Mouse (Mus musculus): ENCODE measurements around the gene Ddx23.

The Ddx23 gene

DNA sequence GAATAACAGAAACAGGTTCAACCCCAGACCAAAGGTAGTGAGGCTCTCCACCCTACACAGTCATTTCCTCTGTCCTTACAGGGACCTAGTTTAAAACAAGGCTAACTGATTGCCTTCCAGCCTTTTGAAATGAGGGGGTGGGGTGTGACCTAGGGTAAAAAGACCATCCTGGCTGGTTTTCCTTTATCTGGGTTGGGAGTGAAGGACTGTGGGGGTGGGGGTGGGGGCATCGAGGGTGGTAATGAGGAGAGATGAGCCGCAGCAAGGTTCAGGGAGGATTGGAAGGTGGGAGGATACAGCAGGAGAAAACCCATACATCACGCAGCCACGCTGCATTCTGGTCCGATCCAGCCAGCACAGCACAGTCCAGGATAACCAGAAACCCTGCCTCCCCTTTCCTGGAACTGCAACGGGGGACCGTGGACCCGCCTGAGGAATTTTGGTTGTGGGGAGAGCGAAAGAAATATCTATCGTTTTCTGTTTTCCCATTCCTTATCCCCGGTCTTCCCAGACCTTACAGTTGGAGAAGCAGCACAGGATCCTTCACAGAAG, 12.4 kb upstream of the Ddx23 start:
- no peak for DNase-seq (ENCODE audit: low spot score in 2 of 2)

DNA sequence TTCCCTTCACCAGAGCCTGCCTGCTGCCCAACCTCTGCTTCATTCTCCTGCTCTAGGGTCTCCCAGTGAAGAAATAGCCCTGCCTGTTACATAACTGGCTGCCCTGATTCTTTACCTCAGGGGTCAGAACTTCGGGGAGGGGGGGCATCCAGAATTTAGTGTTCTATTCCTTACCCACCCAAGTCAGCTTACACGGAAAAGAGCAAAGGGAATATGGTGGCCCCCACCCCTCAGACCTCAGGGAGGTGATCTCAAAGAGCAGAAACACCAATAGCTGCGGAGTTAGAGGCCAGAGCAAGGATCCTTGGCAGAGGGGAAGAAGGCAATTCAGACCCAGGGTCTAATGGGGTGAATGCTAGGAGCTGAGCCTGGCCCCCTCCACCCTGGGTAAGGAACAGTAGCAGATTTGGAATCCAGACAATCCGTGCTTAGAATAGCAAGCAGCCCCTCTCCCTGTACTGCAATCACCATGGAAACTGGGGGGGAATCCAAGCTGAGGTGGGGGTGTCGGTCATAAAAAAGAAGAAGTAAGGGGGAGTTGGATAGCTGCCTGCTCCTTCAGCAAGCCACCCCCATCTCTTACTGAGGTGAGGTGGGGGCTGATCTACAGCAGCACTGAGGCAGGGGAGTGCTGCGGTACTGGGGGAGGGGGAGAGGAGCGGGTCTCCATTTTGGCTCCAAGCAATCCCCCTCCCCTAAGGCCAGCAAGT, 11.7 kb upstream of the Ddx23 start:
- DNase-seq (ENCODE audit: low spot score in 2 of 2): no peak

DNA sequence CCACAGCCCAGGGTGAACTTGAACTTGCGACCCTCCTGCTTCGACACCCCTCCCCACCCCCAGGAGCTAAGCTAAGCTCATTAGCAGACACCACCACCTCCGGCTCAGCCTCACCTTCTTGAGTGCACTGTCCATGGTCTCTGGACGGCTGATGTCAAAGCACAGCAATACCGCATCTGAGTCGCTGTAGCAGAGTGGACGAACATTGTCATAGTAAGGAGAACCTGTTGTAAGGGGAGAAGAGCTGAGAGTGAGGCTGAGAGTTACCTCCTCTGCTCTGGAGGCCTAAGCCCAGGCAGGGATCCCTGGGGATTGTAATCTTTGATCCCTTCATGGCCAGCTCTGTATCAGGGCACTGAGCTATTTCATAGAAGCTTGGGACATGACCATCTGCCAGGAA, 11.0 kb upstream of the Ddx23 start:
- no peak for DNase-seq (ENCODE audit: low spot score in 2 of 2)

DNA sequence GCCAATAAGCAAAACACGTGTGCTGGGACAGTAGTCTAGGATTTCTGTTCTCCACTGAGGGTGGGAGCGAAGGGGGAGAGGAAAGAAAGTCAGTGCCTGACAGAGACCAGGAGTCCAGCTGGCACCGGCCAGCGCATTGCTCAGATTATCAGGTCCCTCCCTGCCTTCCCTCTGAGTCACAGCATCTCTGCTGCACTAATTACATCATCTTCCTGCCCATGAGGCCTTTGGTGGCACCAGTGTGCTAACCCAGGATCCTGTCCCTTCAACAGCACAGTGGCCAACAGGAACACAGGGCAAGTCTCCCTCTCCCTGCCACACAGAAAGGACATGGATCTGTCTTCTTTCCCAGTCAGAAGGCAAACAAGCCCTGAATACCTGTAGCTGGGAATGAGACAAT, 9.9 kb upstream of the Ddx23 start:
- no peak for DNase-seq (ENCODE audit: low spot score in 2 of 2)

DNA sequence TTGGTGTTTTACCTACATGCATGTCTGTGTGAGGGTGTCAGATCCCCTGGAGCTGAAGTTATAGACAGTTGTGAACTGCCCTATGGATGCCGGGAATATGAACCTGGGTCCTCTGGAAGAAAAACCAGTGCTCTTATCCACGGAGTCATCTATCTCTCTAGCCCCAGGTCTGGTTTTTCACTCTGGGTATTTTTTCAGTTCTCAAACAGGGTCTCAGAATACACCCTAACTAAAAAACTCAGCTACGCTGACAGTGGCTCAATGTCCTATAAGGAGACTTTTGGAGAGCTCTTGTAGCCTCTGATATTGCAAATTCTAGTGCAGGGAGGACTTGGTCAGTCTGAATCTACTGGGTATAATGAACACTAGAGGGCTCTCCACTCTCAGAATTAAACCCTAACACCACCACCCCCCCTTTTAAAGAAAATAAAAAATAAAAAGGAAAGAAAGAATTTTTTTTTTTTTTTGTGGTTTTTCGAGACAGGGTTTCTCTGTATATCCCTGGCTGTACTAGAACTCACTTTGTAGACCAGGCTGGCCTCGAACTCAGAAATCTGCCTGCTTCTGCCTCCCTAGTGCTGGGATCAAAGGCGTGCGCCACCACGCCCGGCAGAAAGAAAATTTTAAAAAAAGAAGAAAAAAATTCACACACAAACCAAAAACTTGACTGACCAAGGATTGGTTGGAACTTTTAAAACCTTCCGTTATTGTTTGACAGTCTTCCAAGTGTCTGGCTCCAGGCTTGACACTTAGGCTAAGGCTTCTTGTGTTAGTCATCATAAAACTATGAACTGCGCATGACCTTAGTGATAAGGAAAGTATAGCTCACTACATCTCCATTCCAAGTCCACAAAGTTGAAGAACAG, 1.6 kb upstream of the Ddx23 start:
- DNase-seq (ENCODE audit: low spot score in 2 of 2): no peak

DNA sequence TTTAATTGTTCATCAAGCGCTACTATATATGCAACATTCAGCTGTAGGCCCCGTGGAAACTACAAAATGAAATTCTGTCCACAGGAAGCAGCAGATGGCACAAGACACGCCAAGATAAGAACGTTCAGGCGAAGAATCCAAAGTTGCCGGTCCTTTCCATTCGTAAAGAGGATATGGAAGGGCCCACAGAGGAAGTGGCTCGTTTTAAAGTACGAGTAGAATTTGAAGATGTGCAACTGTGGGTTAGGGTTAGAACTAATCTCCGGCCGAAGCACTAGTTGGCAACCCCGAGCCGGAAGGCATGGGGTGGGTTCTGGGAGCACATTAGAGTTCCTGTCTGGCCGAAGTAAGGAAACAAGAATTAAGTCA, 512 bp downstream of the Ddx23 start:
- DNase-seq (ENCODE audit: low spot score in 2 of 2): no peak

DNA sequence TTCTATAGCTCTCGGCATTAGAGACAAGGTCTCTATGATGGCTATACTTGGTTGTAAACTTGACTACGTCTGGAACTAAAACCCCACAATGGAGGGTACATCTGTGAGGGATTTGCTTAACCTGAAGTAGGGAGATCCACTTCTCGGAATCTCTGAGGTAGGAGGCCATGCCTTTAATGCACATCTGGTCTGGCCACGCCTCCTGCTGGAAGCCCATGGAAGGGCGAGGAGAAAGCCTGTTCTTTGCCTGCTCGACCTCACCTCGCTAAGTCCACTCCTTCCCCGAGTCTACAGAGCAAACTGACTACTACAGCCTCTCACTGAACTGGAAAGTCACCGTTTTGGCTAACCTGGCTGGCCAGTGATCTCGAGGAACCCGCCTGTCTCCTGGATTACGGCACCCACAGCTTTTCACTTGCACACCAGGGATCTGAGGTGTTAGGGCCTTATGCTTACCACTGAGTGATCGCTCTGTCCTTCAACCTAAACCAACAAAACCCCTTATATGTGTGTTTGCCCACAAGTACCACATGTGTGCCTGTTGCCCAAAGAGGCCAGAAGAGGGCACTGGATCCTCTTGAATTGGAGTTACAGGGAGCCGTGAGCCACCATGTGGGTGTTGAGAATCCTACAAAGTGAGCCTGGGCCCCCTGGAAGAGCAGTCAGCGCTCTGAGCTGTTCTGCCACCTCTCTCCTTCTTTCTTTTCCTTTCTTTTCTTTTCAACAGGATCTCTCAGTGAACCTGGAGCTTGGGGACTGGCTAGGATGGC, 5.5 kb downstream of the Ddx23 start:
- no peak for DNase-seq (ENCODE audit: low spot score in 2 of 2)

DNA sequence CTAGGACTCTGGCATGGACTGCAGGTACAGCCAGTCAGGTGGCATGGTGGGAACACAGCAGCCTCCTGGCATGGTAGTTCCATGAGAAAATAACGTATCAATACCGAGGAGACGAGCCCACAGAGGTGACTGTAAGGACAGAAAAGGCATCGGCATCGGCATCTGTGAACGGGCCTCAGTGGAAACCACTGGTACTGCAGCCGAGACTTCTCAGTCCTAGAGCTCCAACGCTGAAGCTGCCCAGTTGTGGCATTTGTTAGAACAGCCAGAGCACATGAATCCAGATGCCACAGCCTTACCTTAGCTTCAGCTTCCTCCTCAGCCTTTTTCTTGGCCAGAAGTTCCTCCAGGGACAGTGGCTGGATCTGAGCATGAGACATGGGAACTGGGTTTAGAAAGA, 10.5 kb downstream of the Ddx23 start:
- no peak for DNase-seq (ENCODE audit: low spot score in 2 of 2)

DNA sequence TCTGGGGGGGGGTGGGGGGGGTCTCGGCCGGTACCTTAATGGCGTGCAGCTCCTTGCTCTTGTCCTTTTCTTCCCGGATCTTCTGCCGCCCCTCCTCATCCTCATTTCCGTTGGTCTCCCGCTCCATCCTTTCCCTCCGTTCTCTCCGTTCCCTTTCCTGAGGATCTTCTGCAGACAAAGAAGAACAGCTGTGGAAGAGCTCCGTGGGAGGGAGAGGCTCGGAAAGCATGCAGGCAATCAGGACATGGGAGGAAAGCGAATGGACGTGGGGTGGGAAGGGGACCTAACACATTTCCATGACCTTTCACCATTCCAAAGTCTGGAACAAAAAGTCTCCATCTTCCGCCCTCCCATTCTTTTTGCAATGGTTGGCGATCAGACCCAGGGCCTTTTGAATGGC, 11.3 kb downstream of the Ddx23 start:
- DNase-seq (ENCODE audit: low spot score in 2 of 2): no peak

DNA sequence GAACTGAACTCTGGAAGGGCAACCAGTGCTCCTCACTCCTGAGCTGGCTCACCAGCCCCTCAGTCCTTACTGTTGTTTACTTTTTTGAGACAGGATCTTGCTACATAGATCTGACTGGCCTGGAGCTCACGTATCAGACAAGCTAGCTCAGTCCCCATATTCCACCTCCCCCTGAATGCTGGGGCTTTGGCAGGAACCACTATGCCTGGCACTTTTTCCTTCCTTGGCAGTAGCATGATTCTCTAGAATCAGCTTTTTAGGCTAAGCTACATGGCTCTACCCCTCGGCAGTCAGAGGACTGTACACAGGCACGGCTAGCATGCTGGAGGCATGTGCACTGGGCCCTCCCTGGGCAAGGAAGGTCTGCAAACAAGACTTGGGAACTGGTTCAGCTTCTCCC, 14.6 kb downstream of the Ddx23 start:
- no peak for DNase-seq (ENCODE audit: low spot score in 2 of 2)

DNA sequence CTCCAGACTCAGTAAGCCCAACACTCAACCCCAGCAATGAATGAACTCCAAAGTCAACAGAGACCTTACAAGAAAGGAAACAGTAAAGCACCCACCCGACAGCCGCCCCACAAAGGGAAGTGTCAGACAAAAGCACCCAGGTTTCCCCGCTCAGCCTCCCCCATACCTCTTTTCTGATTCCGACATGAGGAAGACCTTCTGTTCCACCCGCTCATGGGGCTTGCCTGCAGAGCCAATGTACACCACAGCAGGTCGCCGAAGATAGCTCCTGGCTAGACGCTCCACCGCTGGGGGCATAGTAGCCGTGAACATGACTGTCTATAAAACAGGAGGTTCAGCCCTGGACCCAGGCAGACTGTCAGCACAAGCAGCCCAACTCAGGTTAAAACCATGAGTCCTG, 15.4 kb downstream of the Ddx23 start:
- no peak for DNase-seq (ENCODE audit: low spot score in 2 of 2)

DNA sequence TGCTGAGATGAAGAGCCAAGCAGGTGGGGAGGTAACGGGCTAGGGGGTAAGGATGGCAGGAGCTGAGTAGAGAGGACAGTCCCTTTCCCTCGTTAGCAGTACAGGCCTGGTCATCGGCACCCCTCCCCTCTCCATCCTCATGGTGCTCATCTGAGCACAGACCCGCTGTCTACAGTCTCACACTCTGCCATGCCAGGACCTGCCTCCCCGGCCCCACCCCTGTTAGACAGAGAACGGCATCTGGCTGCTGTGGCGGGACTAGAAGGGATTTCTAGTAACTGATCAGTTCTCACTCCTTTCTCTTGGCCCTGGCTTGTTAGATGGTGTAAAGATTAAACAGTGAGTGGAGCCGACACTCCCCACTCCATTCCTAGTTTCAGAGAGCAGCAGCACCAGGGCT, 16.0 kb downstream of the Ddx23 start:
- DNase-seq (ENCODE audit: low spot score in 2 of 2): no peak

DNA sequence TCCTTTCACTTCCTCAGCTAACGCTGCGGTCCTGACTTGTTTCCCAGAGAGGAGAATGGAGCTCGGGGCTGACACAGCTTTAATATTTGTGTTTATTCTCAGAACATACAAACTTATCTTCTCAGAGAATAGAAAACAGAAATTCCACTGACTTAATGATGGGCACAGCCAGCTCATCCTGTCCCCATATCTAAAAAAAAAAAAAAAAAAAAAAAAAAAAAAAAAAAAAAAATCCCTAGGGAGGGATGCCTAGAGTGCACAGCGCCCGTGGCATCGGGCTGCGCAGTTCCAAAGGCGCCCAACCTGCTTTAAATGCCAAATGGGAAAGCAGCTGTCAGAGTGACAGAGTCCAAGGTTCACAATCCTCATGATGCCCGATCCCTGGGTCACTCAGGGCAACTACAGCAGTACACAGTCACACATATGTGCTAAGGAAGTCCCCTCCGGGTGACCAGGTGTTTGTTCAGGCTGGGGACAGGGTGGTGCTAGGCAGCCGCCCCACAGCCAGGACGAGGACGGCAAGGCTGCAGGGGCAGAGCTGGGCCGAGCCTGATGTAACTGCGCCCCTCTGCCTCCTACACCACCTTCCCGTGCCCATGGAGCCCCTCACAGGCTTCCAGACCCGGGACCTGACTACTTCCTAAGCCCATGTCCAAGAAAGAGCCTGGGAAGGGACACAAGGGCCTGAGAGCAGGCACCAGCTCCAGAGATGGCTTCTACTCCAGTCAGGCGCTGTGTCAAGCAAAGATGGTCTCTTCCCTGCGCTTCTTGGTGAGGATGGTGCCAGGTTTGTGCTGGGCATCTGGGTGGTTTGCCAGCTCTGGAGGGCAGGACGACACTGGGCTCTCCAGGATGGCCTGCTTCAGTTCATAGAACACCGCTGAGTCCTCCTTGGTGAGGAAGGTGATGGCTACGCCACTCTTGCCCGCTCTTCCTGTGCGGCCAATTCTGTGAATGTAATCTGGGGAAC, 17.4 kb downstream of the Ddx23 start:
- DNase-seq (ENCODE audit: low spot score in 2 of 2): no peak

DNA sequence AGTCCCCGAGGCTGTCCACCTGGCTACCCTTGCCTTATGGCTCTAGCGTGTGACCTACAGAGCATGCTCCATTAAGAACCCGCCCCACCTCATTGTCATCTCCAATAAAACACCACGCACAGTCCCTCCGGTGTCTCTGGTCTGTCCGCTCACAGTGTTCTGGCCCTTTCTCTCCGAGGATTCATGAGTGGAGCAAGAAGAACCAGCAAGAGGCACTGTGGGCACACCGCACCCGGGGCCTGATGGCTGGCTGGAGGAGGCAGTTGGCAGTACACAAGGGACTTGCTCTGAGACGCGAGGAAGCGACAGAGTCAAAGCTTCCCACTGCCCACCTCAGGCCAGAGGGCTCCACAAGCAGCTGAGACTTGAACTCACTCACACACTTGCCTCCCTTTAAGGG, 18.3 kb downstream of the Ddx23 start:
- no peak for DNase-seq (ENCODE audit: low spot score in 2 of 2)

DNA sequence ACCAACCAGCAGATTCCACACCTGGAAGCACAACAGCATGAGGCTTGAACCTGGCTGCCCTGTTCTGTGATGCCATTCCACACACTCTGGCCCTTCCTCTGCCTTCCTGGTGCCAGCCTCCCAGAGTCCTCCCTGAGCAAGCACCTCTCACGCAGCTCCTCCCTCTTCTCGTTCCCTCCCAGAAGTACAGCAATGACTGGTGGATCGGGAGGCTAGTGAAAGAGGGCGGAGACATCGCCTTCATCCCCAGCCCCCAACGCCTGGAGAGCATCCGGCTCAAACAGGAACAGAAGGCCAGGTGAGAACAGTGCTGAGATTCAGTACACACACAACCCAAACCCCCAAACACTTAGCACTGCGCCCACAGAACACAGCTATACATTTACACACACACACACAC, 22.5 kb downstream of the Ddx23 start:
- no peak for DNase-seq (ENCODE audit: low spot score in 2 of 2)

DNA sequence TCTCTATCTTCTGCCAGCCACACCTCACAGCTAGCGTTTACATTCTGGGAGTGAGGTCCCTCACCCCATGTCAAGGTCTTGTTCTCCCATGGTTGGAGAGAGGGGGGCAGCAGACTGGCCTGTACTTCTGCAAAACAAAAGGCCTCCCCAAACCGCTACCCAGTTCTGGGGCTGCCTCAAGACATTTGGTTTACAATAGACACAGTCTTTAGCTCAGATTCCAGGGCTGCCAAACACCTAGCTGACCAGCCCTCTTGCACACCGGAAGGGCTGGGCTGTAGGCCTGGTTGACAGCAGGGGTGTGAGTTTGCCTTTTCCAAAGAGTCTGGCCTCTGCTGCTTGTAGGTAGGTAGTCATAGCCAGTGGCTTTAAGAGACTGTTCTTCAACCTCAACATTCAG, 25.5 kb downstream of the Ddx23 start:
- DNase-seq (ENCODE audit: low spot score in 2 of 2): no peak

DNA sequence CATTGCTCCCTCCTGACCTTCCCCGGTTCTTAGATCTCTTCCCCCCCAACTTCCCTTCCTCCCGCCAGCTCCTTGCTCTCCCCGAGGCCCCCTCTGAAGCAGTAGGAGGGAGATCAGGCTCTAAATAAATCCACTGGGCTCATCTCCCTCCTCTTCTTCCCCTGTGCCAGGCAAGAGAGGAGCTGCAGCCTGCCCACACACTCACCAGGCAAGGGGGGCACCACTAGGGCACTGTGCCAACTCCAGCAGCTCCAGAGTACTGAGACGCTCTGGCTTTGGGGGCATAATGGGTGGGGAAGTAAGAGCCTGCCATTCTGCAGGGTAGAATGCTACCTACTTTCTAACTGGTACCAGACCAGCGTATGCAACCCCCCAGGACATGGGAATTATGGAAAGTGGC, 26.2 kb downstream of the Ddx23 start:
- DNase-seq (ENCODE audit: low spot score in 2 of 2): no peak

DNA sequence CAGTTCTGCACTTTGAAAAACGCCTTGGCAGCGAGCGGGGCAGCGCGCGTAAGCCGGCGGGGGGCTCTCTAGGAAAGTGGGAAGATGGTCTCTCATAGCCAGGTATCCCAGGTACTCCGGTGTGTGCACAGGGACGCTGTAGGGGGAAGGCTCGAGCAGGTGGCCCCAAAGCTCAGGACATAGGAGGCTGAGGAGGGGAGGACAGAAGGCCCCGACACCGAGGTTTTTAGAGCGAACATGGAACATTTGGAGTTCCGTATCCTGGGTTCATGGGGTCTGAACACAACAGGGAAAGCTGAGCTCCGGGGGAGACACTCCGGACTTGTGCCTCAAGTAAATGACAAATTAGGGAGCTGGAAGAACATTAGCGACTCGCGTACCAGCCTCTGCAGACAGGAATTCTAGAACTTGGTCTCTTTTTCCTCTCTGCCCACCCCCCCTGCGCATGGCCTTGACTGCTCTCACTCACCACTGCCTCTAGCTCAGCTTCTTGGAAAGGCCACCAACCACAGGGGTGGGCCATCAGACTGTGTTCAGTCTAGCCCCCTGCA, 27.3 kb downstream of the Ddx23 start:
- DNase-seq (ENCODE audit: low spot score in 2 of 2): no peak

DNA sequence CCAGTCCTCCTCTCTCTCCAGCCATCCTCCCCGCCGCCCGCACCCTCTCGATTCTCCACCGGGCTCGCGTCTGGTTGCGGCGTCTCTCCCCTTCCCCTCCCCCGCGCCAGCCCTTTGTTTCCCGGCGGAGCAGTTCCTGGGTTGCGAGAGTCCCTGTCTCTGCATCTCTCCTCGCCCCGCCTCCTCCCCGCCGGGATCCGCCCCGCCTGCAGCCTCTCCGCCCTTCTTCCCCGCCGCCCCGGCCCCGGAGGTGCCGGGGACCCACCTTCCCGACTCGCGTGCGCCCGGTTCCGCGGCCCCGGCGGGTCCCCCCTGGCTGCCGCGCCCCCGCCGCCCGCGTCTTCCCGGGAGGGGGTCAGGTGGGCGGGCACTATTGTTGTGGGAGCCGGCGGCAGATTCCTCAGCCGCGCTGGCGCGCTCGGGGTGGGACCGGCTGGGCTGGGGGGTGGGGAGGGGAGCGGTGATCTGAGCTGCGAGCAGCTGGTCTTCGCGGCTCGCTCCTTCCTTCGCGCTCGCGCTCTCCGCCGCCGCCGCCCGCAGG, 28.1 kb downstream of the Ddx23 start:
- peak; percentile 72 to 78 for DNase-seq (ENCODE audit: low spot score in 2 of 2)

DNA sequence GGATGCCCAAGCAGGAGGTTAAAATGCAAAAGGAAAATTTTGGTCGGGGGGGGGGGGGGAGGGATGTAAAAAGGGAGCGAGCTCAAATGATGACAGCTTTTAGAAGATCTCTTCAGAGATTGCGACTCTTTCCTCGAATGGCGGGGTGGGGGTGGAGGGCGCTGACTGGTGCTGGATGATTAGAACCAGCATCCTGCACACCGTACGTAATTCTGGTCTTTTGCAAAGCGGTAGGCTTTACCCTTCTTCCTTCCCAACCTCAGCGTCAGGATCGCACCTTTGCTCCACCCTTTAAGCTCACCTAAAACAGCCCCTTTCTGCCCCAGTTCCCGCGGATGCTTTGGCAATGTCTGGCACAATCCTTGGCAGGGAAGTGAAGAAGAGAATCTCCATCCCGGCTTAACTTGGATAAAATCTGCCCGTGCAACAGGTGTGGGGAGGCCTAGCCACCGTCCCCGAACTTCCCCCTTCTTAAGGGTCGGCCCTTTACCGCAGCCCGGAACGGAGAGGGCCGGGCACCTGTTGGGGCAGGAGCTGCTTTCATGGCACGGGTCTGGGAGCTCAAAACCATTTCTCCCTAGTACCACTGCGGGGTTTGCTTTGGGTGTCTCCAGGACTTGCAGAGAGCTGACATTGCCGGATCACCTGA, 28.7 kb downstream of the Ddx23 start:
- DNase-seq (ENCODE audit: low spot score in 2 of 2): no peak
